Mouse (Mus musculus) spleen, postnatal 4 days (tissue): Measurements from ENCODE around the gene Ydjc.
A peak's percentile ranks its signal among the peaks of the same experiment; 100 is the strongest.

Source experiments
- DNase-seq, 2 experiments: peaks; one replicate each; pipeline ENCODE4 v3.0.0; 2022; ENCODE audit warnings: low spot score in 2 of 2

Ydjc gene

GRCm38 (mm10) chr16:17144339-17144738 lies at the start of gene Ydjc:
Ydjc (plus strand) TSS chr16:17144621.
- no peak for DNase-seq

DNA sequence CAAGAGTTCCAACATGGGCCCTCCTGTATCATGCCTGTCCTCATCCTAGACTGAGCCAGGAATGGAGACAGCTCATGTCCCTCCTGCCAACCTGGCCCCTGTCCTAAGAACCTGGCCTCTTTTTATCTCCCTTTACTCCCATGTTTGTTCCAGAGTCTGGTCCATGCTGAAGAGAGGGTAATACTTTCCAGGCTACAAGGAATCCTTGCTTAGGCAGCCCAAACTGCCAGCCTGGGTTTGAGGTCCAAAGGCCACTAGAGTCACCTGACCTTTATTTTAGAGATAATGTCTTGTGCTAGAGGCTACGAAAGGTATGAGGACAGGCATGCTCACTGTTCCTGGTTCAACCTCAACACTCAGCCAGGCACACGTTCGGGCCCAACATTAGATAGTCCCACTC lies 47.5 kb upstream of the Ydjc start:
- no peak for DNase-seq

GRCm38 (mm10) chr16:17102630-17103220 lies 41.7 kb upstream of the Ydjc start:
- DNase-seq: no peak

DNA sequence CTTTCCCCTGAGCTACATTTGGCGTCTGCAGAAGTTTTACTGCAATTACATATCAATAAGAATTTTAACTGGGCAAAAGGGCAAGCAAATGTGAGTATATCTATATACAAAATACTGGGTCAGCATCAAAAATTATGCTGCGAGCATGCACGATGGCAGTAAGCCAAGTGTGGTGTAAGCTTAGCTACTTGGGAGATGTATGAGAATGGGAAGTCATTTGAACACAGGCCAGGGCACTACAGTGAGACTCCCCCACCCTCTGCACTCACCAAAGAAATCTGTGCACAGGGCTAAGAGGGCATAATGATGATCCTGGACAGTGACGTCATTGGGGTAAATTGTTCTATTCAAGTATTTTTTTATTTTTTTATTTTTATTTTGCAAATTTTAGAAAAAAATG lies 39.8 kb upstream of the Ydjc start:
- no peak for DNase-seq

DNA sequence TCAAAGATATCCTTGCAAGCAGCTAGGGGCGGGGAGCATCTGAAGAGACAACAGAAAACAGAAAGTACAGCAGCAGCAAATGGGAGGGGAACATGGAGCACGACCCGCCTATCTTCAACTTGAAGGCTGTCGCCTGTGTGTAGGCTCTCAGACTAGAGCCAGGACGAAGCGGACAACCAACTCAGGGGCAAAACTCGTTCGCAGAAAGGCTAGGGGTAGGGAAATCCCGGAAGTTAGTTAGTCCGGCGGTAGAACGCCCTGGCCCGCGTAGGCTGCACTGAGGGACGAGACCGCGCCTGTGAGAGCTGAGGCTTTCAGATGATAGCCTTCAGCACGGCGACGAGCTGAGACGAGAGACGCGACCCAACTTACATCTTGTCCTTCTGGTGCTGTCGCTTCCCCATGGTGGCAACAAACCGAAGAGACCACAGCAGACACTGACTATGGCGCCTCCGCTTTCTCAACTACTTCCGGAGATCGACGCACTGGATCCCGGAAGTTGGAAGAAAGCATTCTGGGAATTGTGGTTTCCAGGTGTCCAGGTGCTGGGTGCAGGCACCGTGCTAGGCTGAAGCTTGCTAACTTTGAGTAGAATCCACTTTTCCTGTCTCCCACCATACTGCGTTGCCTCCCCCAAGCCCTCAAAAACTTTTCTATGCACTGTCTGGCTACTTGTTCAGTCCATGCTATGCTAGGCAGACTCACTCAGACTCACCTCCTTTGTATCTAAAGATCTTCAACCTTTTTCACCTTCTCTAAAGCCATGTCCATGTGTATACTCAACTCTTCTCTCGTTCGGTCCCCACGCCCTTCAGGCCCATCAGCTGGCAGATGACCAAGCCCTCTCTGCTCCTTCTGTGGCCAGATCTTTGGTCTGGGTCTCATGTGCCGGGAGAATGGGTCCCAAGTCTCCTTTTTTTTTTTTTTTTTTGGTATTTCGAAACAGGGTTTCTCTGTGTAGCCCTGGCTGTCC lies 33.4 kb upstream of the Ydjc start, which contains the start of gene Ppil2:
TSS of gene Ppil2 (minus strand) at position 487 of the 973 bp plus-strand sequence.
- DNase-seq: peak; percentile 70 to 82

DNA sequence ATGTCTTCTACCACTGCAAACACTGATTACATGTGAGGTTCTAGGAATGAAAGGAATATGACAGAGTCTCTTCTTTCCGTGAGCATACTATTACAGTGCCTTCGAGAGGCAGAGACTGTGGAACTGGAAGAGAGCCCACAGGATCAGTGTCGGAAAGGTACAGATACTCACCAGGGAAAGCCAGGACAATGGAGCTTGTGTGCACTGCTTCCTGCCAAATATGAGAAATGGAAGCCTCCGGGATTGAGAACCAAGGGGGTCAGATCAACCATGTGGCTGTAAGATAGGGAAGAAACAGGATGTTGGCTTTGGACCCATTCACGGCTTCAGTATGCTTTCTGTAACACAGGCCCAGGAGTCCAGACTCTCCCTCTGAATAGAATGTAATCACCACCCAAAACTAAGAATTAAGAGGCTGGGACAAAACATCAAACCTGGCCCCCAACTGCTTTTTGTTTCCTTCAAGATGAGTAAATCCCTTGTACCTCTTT lies 27.1 kb upstream of the Ydjc start:
- no peak for DNase-seq

DNA sequence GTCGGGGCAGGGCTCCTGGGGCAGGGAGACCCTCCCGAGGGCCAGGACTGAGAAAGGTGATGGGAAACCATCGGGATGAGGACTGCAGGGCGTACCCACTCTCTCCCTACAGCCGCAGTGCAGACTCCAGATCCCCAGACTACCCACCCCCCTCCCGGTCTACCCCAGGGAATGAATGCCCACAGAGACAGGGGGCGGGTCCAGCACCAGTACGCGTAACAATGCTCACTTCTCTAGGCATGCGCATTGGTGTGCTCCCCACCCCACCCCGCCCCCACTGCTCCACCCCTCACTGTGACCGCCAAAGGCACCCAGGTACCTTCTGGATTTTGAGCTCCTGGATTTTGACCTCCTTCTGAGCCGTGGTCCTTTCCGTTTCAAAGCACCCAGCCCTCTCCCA lies 22.9 kb upstream of the Ydjc start:
- no peak for DNase-seq

- no peak for DNase-seq
These were observed 20.1 kb upstream of the Ydjc start for GRCm38 (mm10) chr16:17124119-17124870.

GRCm38 (mm10) chr16:17124871-17125520 lies 19.4 kb upstream of the Ydjc start, which contains the start of gene 2610318N02Rik:
2610318N02Rik (minus strand) TSS chr16:17125167.
- DNase-seq: peak; percentile 85 to 89

- peak; percentile 60 to 74 for DNase-seq
These were observed 17.1 kb upstream of the Ydjc start for GRCm38 (mm10) chr16:17127292-17127691.

GRCm38 (mm10) chr16:17131191-17132088 lies 13.0 kb upstream of the Ydjc start:
- DNase-seq: peak; percentile 23 to 76

GRCm38 (mm10) chr16:17132089-17132905 lies 12.1 kb upstream of the Ydjc start, which contains the start of gene Sdf2l1:
Sdf2l1 (minus strand) TSS chr16:17132383.
- DNase-seq: peak; percentile 96 to 98

DNA sequence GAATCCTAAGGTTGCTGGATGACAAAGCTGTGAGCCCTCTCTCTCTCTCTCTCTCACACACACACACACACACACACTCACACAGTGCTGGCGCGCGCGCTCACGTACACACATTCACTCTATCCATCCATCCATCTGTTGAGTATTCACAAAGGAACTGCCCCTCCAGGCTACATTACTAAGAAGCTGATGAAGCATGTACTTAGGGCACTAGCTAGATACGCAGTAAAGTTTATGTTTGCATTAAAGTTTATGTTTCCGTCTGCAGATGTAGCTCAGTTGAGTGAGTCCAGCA lies 11.6 kb upstream of the Ydjc start:
- DNase-seq: no peak

DNA sequence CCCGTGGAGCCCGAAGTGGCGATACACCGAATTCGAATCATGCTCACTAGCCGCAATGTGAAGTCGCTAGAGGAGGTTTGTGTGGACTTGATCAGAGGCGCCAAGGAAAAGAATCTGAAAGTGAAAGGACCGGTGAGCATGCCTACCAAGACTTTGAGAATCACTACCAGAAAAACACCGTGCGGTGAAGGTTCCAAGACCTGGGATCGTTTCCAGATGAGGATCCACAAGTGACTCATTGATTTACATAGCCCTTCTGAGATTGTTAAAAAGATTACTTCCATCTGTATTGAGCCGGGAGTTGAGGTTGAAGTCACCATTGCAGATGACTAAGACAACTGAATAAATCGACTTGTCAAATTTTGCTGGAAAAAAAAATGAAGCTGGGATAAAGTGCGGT lies 7.1 kb upstream of the Ydjc start:
- DNase-seq: no peak

- peak; percentile 73 to 85 for DNase-seq
These were observed 2.4 kb downstream of the Ydjc start, which contains the start of gene Ccdc116 for GRCm38 (mm10) chr16:17146772-17147235. Ccdc116 (minus strand) TSS chr16:17147229.

DNA sequence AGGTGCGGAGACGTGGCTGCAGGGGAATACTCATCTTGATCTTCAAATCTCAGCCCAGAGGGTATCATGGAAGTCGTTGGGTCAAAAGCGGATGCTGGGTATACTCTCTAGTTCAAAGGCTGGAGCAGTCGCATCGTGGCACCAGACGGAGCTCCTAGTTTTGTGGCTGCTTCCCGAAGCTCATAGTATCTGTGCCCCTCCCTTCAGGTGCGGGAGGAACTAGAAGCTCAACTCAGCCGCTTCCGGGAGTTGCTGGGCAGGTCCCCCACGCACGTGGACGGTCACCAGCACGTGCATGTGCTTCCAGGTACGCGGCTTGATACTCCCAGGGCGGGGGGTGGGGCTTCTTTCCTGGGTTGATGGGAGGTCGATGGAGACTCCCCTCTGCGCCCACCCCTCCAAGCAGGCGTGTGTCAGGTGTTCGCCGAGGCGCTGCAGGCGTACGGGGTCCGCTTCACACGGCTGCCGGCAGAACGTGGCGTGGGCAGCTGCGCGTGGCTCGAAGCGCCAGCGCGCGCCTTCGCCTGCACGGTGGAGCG lies 3.0 kb downstream of the Ydjc start:
- peak in 1 of 2 experiments; percentile 20 for DNase-seq

DNA sequence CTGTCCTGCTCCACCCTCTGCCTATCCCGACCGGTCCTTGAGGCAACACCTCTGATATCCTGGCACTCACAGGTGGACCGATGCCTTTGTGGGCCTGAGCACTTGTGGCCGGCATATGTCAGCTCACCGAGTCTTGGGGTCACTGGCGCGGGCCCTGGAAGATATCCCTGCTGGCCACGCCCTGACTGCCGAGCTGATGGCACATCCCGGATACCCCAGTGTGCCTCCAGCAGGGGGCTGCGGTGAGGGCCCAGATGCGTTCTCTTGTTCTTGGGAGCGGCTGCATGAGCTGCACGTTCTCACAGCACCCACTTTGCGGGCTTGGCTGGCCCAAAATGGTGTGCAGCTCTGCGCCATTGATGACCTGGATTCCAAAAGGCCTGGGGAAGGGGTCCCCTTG lies 3.7 kb downstream of the Ydjc start:
- peak; percentile 37 to 71 for DNase-seq

GRCm38 (mm10) chr16:17150520-17151258 lies 6.3 kb downstream of the Ydjc start:
- no peak for DNase-seq
